Mouse (Mus musculus) megakaryocyte, embryonic 14.5 days (primary cell): ENCODE data around the gene Ptbp1.

Experiments
- FLI1 ChIP-seq: IDR thresholded peaks from 2 replicates; pipeline ENCODE4 v1.6.1; 2012; ENCODE audit warnings: low read length, inconsistent platforms, mixed read lengths
- GATA1 ChIP-seq: IDR thresholded peaks from 3 replicates; pipeline ENCODE4 v1.6.1; 2012; ENCODE audit warnings: mixed read lengths, low read length, inconsistent platforms, borderline replicate concordance

- TF ChIP-seq GATA1: no peak
- TF ChIP-seq FLI1: no peak
Observed at GRCm38 (mm10) chr10:79811736-79812637, 42.2 kb upstream of the Ptbp1 start.
